Mouse (Mus musculus) E14TG2a.4 (cell line): ENCODE data around the gene Olfr171.
"Not testable (repeated sequence)": the region's sequence is repeated elsewhere in the genome, so short reads cannot be mapped to it uniquely, and the experiment has no call there.

Experiments
- H3K27me3 ChIP-seq: 2 replicates; pipeline ENCODE4 v1.6.1; 2014; ENCODE audit warnings: low read length, control low read depth; ENCODE audit not compliant: insufficient read depth
- H3K36me3 ChIP-seq: 2 replicates; pipeline ENCODE4 v1.6.1; 2014; ENCODE audit warnings: low read length, control low read depth; ENCODE audit not compliant: insufficient read depth
- H3K4me1 ChIP-seq: replicated peaks from 2 replicates; pipeline ENCODE4 v1.6.1; 2014; ENCODE audit warnings: low read depth, low read length, control low read depth
- H3K4me3 ChIP-seq: replicated peaks from 2 replicates; pipeline ENCODE4 v1.5.1; 2014; ENCODE audit warnings: mild to moderate bottlenecking, low read length
- H3K9me3 ChIP-seq: 2 replicates; pipeline ENCODE4 v1.6.1; 2014; ENCODE audit warnings: low read length, control low read depth
- CTCF ChIP-seq: conservative IDR thresholded peaks from 2 replicates; pipeline ENCODE4 v1.5.1; 2014; ENCODE audit warnings: low read length
- NANOG ChIP-seq: IDR thresholded peaks from 2 replicates; pipeline ENCODE4 v1.6.1; 2014; ENCODE audit warnings: borderline replicate concordance, low read length, mixed read lengths
- POU5F1 ChIP-seq: IDR thresholded peaks from 2 replicates; pipeline ENCODE4 v1.6.1; 2014; ENCODE audit warnings: low read length, borderline replicate concordance

The Olfr171 gene

DNA sequence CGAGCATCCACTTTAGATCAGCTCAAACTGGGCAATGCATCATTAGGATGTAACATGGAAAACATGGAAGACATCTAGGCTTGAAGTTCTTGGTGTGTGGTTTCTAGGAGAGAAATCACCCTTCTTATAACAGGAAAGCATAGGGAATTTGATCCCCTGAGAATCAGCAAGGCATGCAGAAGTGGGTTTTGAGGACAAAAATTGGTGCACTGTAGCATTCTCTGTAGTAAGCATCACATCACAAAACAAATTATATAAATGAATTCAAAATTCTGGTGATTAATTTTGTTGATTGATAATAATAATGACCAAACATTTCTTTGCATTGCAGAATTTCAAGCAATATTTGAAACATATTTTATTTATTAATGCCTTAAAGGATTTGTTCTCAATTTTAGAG is at the start of gene Olfr171:
Gene Olfr171, minus strand, starts transcription at position 101 of the 400 bp plus-strand sequence.
- Histone ChIP-seq H3K36me3 (no peaks in the 10 kb centered on the region), H3K27me3 (no peaks in the 10 kb centered on the region), H3K4me1 (no peaks in the 10 kb centered on the region), H3K9me3 (peaks cover 20% of the 10 kb centered on the region), H3K4me3 (no peak within 1 kb of the TSS)
- TF ChIP-seq CTCF (no peak), NANOG (no peak), POU5F1 (no peak)

DNA sequence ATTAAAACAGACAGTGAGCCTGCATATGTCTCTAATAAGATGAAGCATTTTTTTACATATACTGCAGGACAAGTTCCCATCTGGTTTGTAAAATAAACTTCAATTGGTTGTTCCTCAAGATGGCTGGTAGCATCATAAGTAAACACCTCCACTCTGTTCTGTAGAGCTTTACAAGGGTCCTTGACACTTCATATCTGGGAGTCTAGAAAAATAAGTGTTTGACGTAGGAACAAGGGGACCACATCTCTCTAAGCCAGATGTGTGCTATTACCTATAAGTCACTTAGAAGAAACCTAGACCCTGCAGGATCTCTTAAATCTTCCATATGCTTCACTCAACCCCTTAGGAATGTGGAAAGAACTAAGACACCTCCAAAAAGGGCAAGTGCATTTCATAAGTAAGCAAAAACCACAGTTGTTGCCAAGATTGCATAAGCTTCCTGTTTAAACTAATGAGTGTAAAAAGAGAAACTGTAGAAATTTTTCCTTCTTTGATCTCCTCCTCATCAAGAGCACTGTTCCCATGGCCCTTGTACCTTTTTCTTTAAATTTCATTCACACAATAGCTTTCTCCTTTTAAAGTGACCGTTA is 41.1 kb upstream of the Olfr171 start:
- no peaks in the 10 kb centered on the region for H3K27me3 ChIP-seq
- H3K4me3 ChIP-seq, result no peak overlapping the region
- no peak for TF ChIP-seq POU5F1
- TF ChIP-seq CTCF, result no peak
- no peak for TF ChIP-seq NANOG
- no peaks in the 10 kb centered on the region for H3K36me3 ChIP-seq
- no peaks in the 10 kb centered on the region for H3K9me3 ChIP-seq
- no peaks in the 10 kb centered on the region for H3K4me1 ChIP-seq

DNA sequence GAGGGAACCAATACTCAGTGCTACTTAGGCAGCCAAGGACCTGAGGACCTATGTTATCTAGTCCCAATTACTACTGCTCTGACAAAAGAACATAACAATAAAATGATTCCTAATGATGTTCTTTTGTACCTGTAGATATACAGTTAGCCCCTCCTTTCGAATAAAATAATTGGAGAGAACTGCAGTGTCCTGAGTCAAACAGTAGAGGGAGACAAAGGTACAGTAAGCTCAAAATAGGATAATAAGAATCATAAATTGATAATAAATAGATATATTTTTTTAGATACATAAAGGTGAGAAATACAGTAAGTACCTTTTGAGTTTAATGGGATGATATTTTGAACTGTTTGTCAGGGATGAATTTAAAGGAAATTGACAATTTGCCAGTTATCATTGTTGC is 36.6 kb upstream of the Olfr171 start:
- H3K9me3 ChIP-seq, result no peaks in the 10 kb centered on the region
- no peak overlapping the region for H3K4me3 ChIP-seq
- H3K36me3 ChIP-seq, result no peaks in the 10 kb centered on the region
- no peaks in the 10 kb centered on the region for H3K4me1 ChIP-seq
- no peaks in the 10 kb centered on the region for H3K27me3 ChIP-seq
- TF ChIP-seq CTCF (peak; percentile 76), POU5F1 (no peak)

DNA sequence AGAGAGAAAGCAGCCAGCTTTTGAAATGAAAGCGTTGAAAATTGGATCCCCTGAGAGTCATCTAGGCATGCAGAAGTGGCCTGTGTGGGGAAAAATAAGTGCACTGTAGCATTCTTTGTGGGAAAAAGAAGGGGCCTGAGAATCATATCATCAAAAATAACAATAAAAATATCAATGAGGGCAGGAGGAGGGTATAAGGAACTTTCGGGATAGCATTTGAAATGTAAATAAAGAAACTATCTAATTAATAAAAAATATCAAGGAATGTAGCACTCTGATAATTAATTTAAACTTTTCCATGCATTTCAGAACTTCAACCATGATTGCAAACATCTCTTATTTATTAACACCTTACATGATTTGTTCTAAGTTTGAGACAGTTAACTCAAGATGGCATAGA is 17.9 kb downstream of the Olfr171 start, which contains the start of gene Olfr170:
Gene Olfr170, minus strand, starts transcription at position 101 of the 400 bp plus-strand sequence.
- not testable (repeated sequence) for H3K27me3 ChIP-seq, H3K4me1 ChIP-seq, H3K36me3 ChIP-seq, H3K9me3 ChIP-seq, H3K4me3 ChIP-seq

DNA sequence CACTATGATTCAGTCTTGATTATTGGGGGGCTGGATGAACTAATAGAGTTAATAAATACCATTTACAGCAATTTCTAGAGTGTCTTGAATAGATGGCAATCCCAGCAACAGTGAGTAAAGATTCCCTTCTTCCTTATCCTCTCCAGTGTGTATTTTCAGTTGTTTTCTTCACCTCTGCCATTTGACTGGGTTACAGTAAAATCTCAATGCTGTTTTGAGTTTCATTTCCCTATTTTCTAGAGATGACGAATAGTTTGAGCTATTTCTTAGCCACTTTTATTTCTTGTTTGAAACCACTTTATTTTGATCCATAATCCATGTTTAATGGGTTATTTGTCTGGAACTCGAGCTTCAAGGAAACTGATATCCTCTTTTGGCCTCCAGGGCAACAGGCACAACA is 26.6 kb downstream of the Olfr171 start:
- H3K36me3 ChIP-seq, result no peaks in the 10 kb centered on the region
- H3K27me3 ChIP-seq, result no peaks in the 10 kb centered on the region
- no peak for TF ChIP-seq CTCF
- no peak for TF ChIP-seq POU5F1
- H3K4me3 ChIP-seq, result no peak overlapping the region
- H3K9me3 ChIP-seq, result peaks cover 45% of the 10 kb centered on the region
- no peaks in the 10 kb centered on the region for H3K4me1 ChIP-seq
